Mouse (Mus musculus) adrenal gland, adult 2 months (tissue): ENCODE measurements at regions not wholly inside any gene's neighbourhood (a gene's known extent, or its start where the extent isn't known, plus 50 kb on each side); places are given as distances from the start of the nearest gene placed in this dataset.

Experiments
- DNase-seq: peaks from one replicate; pipeline ENCODE4 v3.0.0; 2021

DNA sequence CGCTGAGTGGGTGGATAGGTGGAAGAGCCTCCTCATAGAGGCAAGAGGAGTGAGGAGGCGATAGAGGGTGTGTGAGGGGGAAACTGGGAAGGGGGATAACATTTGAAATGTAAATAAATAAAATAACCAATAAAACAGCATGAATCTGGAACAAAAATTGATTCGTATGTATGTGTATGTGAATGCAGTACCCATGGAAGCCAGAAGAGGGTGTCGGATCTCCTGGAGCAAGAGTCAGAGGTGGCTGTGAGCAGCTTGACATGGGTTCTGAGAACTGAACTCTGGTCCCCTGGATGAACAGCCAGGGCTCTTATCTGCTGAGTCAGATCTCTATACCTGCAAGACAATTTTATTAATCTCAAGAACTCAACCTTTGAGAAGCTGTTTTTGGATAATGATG lies 81.4 kb downstream of the Tfap2b start:
- no peak for DNase-seq

- DNase-seq, result no peak
Measured at GRCm38 (mm10) chr1:19321598-19321997, 112.9 kb downstream of the Tfap2b start.

- DNase-seq, result no peak
Measured at GRCm38 (mm10) chr1:19336062-19336461, 127.3 kb downstream of the Tfap2b start.

GRCm38 (mm10) chr1:19337207-19337606 lies 128.5 kb downstream of the Tfap2b start:
- no peak for DNase-seq

- DNase-seq, result no peak
Measured at GRCm38 (mm10) chr1:19344445-19344844, 135.7 kb downstream of the Tfap2b start.

DNA sequence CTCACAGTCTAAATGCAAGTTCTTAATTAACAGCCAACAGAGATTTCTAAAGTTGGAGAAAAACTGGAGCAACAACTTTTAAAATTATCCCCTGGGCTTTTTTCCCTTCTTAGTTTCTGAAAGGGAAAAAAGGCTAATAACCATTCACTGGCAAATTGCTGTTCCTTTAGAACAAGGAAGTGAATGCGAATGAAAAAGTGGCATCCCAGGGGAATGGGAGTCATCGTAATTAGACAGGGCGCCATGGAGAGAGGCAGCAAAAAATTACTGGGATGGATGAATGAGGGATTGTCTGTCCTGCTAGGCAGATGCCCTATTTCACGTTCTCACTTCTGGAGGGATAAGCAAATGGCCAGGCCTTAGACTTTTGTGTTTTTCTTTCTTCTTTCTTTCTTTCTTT lies 141.8 kb downstream of the Tfap2b start:
- no peak for DNase-seq

GRCm38 (mm10) chr1:19384856-19385255 lies 176.1 kb downstream of the Tfap2b start:
- DNase-seq, result peak; percentile 14

DNA sequence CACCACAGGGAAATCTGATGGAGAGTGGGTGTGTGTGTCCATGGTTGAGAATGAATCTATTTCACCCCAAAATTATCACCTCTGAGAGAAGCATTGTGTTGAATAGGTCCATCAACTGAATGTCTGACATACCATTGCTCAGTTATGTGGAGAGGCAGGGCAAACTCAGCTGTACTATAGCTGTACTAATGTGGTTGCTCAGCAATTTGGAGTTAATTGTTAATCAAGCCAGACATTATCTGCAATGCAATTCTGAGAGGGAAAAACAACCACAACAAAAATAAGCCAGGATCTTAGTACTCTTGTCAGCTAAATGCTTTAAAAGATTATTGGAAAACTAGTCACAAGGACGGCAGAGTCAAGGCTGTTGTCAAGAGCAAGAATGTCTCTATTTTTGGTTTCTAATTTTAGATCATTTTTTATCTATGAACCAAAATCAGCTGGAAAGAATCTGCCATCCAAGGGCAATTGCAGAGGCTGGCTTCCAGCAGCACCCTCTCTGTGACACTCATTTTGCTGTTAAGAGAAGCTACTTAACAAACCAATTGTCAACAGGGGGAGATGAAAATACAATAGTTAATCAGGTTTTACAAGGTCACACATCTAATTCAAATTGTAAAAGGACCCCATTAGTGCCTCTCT lies 180.3 kb downstream of the Tfap2b start:
- peak; percentile 52 for DNase-seq

GRCm38 (mm10) chr1:19407556-19407955 lies 198.8 kb downstream of the Tfap2b start:
- no peak for DNase-seq

DNA sequence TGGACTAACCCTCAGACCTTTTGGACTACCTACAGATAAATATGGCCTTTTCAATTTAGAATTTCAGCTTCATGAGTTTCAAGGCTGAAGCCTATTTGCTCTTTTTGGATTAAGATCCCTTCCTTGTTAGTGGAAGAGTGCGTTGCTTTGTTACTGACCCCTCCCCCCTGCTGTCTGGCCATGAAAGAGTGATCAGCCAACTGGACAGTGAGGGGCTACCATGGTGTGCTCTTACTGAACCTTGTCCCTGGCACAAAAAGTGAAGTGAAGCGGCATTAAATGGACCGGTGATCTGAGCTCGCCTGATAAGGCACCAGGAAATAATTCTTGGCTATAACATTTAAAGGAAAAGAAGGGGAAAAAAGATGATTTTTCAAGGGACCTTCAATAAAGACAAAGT lies 203.6 kb downstream of the Tfap2b start:
- DNase-seq, result no peak

DNA sequence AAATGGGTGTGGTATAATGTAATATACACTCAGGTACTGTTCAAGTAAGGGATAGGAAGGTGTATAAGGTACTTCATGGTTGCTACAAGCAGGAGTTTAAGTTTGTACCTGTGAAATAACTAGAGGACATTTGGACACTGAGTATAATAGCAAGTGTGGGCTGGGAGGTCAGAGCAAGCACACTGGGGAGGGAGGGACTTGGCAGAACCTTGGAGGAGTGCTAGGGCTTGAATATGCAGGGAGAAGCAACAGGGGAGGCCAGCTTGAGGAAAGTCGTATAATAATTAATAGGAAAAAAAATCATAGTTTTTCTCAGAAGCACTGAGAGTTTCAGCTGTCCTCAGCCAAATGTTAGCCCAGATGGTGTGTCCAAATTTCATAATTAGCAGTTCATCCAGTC lies 212.4 kb downstream of the Tfap2b start:
- no peak for DNase-seq

GRCm38 (mm10) chr1:19450786-19451185 lies 242.1 kb downstream of the Tfap2b start:
- no peak for DNase-seq

DNA sequence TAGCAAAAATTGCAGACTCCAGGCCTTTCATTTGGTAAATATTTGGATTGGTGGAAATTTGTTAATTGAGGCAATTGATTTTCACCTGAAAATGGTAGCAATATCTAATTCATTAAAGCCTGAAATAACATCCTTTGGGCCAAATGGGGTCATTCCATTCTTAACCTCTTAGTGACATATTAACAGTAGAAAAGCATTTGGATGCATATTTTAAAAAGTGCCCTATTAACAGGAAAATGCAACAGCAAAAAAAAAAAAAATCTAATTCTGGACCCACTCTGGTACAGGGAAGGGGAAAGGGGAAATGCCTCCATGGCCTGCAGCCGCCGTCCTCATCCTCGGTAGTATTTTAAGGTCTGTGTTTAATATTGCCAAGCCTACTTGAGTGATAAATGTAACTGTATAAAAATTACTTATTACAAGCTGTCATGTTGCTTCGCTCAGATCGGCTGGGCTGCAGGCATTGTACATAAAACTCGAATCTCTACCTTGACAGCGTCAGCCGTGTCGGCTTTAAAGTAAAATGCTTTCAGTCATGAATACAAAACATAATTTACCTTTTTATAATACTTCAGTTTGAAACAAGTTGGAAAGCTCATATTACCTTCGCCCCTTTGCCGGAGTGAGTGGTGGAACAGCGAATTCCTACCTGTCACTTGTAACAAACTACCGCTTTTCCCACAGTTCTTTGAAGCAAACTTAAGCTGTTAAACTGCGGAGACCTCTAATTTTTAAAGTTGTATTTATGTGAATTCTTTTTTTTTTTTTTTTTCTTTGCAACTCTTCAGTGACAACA lies 250.1 kb downstream of the Tfap2b start:
- no peak for DNase-seq

GRCm38 (mm10) chr1:19459876-19460275 lies 251.2 kb downstream of the Tfap2b start:
- no peak for DNase-seq

DNA sequence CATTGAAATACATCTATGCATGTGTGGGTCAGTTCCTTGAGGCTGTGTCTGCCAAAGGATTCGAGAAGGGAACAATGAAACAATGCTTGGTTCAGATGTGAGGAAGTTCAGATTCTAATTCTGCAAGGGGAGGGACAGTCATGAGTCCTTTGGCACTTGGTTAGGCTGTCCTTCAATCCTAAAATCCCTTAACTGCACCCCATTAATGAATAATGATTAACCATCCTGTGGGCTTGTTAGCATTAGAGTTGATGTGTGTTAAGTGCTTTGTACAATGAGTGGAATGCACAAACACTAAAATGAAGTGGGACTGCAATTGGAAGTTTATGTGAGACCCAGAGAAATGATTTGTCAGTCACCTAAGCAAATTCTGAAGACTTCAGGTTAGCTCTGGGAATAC lies 264.8 kb downstream of the Tfap2b start:
- no peak for DNase-seq
